Mouse (Mus musculus) urinary bladder, postnatal 36 days (tissue): Measurements from ENCODE around the gene Prr27.

Source experiments
- DNase-seq, 2 experiments: peaks; one replicate each; pipeline ENCODE4 v3.0.0; 2022; ENCODE audit warnings: low spot score in 2 of 2, mixed read lengths in 1 of 2

The Prr27 gene

GRCm38 (mm10) chr5:87825386-87825785 lies at the start of gene Prr27:
TSS of gene Prr27 (plus strand) at chr5:87825686.
- no peak for DNase-seq

GRCm38 (mm10) chr5:87782731-87783130 lies 42.8 kb upstream of the Prr27 start:
- DNase-seq = no peak

GRCm38 (mm10) chr5:87807782-87808181 lies 17.7 kb upstream of the Prr27 start, which contains the start of gene Csn1s2b:
TSS of gene Csn1s2b (plus strand) at chr5:87808082.
- no peak for DNase-seq

GRCm38 (mm10) chr5:87809253-87809652 lies 16.2 kb upstream of the Prr27 start:
- DNase-seq = no peak

GRCm38 (mm10) chr5:87855136-87855716 lies 29.7 kb downstream of the Prr27 start:
- no peak for DNase-seq

GRCm38 (mm10) chr5:87870084-87870483 lies 44.6 kb downstream of the Prr27 start:
- DNase-seq = no peak

GRCm38 (mm10) chr5:87871423-87871822 lies 45.9 kb downstream of the Prr27 start:
- no peak for DNase-seq

GRCm38 (mm10) chr5:87884729-87885128 lies 59.2 kb downstream of the Prr27 start, which contains the start of gene Odam:
TSS of gene Odam (plus strand) at chr5:87885029.
- no peak for DNase-seq
